Mouse (Mus musculus): ENCODE results near the gene Adgra1.

Gene Adgra1

DNA sequence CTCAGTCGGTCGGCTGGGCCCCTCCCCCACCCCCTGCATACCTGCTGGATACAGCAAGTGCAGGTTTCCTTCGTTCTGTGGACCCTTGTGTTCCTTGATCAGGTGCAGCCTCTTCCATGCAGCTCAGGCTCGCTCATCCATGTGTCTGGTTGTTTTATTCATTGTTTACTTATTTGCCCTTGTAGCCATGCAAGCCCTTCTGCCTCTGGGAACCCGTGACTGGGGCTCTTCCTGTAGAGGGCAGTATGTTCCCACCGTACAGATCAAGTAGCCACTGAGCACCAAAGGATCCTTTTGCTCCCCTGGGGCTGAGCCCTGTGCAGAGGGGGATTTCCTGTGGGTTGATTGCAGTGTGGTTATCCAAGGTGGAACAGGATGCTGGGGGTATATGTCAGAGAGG is 71.7 kb downstream of the Adgra1 start:
- DNase-seq (ENCODE audit: low spot score): peak; percentile 76

DNA sequence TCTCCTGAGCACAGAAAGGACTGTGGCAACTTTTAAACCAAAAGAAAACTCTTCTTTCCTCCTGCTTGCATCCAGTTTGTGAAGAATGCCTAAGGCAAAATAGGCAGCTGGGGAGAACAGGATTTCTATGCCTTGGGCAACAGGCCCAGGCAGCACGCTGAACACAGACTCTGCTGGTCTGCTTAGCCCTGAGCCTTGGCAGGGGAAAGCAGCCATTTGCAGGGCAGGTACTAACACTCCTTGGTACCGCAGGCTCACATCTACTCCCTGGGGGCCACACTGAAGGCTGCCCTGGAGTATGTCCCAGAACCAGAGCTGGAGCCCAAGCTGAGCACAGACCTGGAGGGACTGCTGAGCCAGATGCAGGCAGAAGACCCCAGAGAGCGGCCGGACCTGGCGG is 74.2 kb downstream of the Adgra1 start:
- DNase-seq (ENCODE audit: low spot score): no peak

DNA sequence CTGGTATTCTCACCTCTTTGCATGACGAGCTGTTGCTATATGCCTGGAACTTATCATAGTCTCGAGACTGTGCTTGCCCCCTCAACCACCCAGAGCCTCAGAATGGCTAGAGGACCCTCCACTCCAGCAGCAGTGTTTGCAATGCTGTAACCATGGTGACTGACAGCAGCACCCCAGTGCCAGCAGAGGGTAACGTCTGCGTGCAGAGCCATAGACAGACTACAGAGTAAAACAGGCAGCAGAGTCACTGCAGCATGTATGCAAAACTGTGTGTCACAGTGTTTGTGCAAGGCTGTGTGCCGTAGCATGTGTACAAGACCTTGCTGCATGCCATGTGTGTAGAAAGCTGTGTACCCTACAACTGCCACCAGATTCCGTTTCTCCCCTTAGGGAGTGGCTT is 75.5 kb downstream of the Adgra1 start:
- no peak for DNase-seq (ENCODE audit: low spot score)

DNA sequence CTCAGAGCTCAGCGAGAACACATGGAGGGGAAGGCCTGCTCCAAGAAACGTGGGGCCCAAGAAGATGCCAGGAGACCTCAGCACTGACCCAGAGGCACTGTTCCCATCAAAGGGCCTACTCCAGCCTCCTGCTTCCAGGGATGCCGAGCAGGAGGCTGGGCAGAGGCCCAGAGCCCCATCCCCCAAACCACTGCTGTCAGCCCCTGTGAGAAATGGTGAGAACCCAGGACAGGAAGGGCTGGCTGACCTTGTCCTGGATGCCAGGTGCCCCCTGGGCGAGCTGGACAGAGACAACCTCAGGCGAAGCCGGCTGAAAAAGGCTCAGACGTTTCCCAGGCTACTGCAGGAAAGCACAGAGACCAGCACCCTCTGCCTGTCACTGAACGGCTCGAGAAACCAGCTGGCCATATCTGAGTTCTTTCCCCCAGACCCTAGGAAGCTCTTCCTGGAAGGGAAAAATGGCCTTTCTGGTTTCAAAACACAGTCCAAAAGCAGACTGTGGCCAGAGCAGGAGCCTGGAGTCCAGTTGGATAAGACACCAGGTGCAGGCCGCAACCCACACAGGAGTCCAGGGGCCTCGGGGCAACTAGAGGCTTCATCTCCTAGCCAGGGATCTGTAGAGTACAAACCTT is 76.3 kb downstream of the Adgra1 start:
- DNase-seq (ENCODE audit: low spot score): no peak

DNA sequence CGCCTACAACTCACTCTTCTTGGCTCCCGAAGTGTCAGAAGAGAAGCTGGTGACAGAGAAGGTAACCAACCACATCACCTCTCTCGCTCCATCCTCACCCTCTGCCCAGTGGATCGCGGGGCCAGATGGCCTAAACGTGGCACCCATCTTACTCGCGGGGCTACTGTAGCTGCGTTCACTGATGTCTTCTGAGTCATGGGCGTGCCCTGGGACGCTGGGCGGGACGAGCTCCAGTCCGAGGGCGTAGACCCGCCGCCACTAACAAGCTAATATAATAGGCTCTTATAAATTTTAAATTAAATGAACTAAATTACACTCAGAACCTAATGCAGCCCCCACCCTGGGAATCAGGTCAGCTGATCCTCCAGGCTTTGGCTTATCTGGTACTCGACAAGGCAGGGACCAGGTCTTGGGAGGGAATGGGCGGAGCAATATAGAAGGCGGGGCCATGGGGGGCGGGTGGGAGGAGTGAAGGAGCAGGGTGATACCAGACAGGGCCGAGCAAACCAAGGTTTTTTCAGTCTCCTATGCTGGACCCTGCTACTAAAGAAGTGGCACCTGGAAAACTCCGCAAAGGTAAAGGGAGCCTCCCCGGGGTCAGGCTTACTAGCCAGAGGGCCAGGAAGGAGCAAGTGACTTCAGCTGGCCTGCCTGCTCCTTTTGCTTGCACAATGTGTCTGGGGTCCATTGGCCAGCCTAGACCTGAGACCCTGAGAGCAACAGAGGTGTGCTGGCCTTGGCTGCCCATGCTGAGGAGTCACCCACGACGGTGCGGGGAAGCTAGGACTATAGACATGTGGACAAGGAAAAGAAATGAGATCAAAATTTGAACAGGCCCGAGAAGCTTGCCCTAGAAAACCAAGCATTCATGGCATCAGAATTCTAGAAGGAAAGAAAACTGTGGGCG is 80.4 kb downstream of the Adgra1 start:
- peak; percentile 60 for DNase-seq (ENCODE audit: low spot score)

DNA sequence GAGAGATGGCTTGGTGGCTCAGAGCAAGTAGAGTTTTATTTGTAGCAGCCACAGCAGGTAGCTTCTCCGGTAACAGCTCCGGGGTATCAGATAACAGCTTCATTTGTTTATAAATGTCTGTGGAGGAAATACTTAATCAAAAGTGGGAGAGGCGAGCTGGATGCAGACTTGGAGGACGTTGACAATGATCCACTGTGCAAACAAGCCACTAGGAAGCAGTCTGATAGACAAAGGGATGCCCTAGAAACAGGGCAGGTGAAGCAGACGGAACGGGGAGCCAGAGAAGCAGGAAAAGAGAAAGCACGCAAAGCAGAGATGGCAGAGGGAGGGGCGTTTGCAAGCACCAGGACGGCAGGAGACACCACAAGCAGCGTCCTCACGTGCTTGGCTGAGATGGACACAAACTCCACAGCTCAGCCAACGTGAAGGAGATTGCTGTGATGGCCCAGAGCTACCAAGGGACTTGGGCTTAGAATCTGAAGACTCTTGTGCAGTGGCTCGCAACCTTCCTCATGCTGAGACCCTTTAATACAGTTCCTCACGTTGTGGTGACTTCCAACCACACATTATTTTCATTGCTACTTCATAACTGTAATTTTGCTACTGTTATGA is 81.8 kb downstream of the Adgra1 start:
- peak; percentile 12 for DNase-seq (ENCODE audit: low spot score)

DNA sequence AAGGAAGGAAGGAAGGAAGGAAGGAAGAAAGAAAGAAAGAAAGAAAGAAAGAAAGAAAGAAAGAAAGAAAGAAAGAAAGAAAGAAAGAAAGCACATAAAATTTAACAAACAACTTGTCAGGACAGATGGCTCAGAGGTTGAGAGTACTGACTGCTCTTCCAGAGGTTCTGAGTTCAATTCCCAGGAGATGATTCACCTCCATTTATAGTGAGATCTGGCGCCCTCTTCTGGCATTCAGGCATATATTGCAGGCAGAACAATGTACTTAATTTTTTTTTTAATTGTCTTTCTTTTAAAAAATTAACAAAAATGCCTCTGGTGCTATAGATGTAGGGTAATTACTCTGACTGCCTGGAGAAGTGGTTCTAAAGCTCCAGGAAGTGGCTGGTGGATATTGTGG is 82.4 kb downstream of the Adgra1 start:
- DNase-seq (ENCODE audit: low spot score): no peak

DNA sequence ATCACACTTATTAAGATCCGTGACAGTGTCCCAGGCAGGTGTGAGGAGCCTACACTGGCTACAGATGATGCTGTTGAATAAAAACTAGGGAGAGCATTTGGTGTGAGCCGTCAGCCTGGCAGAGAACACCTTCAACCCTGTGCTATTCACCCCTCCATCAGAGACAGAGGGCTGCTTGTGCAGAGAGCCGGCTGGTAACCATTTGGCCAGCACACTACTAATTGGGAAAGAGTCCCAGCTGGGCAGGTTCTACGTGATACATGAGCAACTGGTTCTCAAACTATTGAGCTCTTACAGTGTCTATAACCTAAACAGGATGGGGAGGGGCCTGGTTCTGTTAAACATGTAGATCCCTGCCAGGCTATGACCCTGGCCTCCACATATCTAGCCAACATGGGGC is 84.3 kb downstream of the Adgra1 start:
- no peak for DNase-seq (ENCODE audit: low spot score)
